Mouse (Mus musculus) embryonic facial prominence, embryonic 12.5 days (tissue): Measurements from ENCODE around the gene Ripply2. TPM values are rescaled to one million over a fixed set of nuclear protein-coding genes. Genes with fewer than 3 reads are reported as not detected.

Experiments used
- ATAC-seq: fragments of 200-750 bp; cut with Nextera tagmentation; 2 replicates; pipeline ENCODE4 v1.8.0; 2017; ENCODE audit not compliant: insufficient number of reproducible peaks, insufficient read depth, low FRiP score, low TSS enrichment
- H3K27ac ChIP-seq: fragments of 300-500 bp; sonication (generic); 2 replicates; pipeline ENCODE4 v1.5.1; 2016; ENCODE audit warnings: mild to moderate bottlenecking
- H3K27me3 ChIP-seq: fragments of 300-500 bp; sonication (generic); 2 replicates; pipeline ENCODE4 v1.6.1; 2016; ENCODE audit warnings: mild to moderate bottlenecking, moderate library complexity
- H3K36me3 ChIP-seq: fragments of 300-500 bp; sonication (generic); 2 replicates; pipeline ENCODE4 v1.6.1; 2016; ENCODE audit warnings: mild to moderate bottlenecking
- H3K4me1 ChIP-seq: fragments of 300-500 bp; sonication (generic); 2 replicates; pipeline ENCODE4 v1.6.1; 2016
- H3K4me2 ChIP-seq: fragments of 300-500 bp; sonication (generic); replicated peaks from 2 replicates; pipeline ENCODE4 v1.6.1; 2016; ENCODE audit warnings: mild to moderate bottlenecking, moderate library complexity
- H3K4me3 ChIP-seq: fragments of 300-500 bp; sonication (generic); 2 replicates; pipeline ENCODE4 v1.5.1; 2016; ENCODE audit warnings: mild to moderate bottlenecking
- H3K9ac ChIP-seq: fragments of 300-500 bp; sonication (generic); 2 replicates; pipeline ENCODE4 v1.6.1; 2016; ENCODE audit warnings: mild to moderate bottlenecking, moderate library complexity
- H3K9me3 ChIP-seq: fragments of 300-500 bp; sonication (generic); 2 replicates; pipeline ENCODE4 v1.6.1; 2016; ENCODE audit warnings: mild to moderate bottlenecking, moderate library complexity
- WGBS: fragments of 180-500 bp; shearing (Covaris S2); methylation state at CpG from one replicate; pipeline ENCODE4 v1.1.7; 2016; 5-methylcytosine and 5-hydroxymethylcytosine counted together
- polyA plus RNA-seq: library from polyadenylated mRNA; unstranded; fragments of >200 nt; fragmentation: Nextera tagmentation; extraction: Ambion mirVana; gene quantifications from 2 replicates; pipeline ENCODE4 v1.2.1, GENCODE M21; 2016

The Ripply2 gene
- polyA plus RNA-seq, 1 experiment from 2014 or later: not detected

DNA sequence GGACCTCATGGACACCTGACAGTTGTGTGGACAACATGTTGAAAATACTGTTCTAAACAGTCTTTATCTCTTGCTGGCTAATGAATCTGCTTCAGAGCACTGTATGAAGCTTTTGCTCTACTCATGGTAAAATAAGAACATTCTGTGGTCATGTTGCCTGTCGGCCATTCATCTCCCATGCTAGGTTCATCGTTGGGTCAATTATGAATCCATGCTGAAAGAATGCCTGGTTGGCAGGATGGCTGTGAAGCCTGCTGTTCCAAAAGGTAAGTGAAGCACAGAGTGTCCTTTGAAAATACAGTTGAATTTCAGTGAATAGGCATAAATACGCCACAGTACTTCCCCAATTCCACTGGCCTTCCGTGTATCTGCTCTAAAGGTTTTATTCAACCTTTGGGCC, 16.9 kb downstream of the Ripply2 start:
- no peak overlapping the region for H3K27ac ChIP-seq
- H3K9me3 ChIP-seq: no peaks in the 10 kb centered on the region
- H3K27me3 ChIP-seq: no peaks in the 10 kb centered on the region
- ATAC-seq: no peak
- H3K4me2 ChIP-seq: no peak overlapping the region
- 0 out of 2 replicates have a peak, but pooled peaks cover 4% of the 10 kb centered on the region for H3K36me3 ChIP-seq
- H3K4me3 ChIP-seq: no peak overlapping the region
- WGBS: 87% methylated on average over 4 of the region's 4 CpGs
- no peak overlapping the region for H3K9ac ChIP-seq
- peaks cover 9% of the 10 kb centered on the region for H3K4me1 ChIP-seq

DNA sequence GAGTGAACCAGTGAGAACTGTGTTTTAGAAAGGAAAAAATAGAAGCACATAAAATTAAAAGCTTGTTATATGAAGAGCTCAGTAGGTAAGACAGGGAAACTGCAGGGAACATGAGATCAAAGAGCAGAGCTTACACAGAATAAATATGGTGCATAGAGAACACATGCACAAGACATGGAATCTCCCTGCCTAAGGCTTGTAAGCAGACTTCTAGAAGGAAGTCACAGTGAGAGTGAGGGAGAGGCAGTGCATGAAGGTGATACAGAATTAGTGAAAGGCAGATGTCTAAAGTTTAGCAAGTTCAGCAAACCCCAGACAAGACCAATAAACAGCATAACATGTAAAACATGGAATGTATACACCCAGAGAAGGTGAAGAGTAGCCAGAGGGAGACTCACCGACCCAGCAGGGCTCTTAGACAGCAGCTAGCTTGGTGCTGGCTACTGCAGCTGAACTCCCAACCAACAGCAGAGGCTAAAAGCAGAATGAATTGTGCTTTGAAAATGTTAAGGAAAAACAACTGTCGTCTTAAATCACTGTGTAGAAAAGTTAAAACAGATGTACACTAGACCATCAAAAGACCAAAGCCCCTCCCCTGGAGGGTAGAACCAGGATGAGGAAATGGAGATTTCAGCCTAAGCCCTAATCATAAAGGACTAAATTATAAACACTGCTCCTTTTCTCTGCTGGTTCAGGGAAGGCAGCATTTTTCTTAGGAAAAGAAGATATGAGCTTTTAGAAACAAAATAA, 19.7 kb downstream of the Ripply2 start:
- H3K4me1 ChIP-seq: peaks cover 9% of the 10 kb centered on the region
- H3K9me3 ChIP-seq: no peaks in the 10 kb centered on the region
- peak overlapping the region; percentile 10; the same call in 1 of the 2 replicates for H3K9ac ChIP-seq
- no peaks in the 10 kb centered on the region for H3K27me3 ChIP-seq
- H3K27ac ChIP-seq: peak overlapping the region; percentile 63
- H3K4me2 ChIP-seq: no peak overlapping the region
- WGBS: 21% methylated on average over 2 of the region's 2 CpGs
- no peak overlapping the region for H3K4me3 ChIP-seq
- H3K36me3 ChIP-seq: no peaks in the 10 kb centered on the region
- ATAC-seq: no peak

DNA sequence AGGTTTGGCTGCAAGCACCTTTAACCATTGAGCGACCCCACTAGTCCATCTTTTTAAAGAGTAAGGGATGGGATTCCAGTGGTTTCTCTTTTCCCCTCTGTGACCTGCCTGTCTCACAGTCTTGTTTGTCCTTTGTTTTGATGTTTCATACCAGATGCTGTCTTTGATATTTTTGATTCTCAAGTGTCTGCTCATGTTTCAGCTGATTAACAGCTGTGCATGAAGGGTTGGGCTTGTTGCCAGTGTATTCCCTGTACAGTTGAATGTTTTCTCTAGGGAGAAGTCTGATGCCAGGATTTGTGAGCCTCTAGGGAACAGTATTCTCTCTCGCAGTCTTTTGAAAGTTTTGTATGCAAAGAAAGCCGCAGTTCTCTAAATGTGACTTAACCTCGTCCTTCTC, 34.1 kb downstream of the Ripply2 start:
- Histone ChIP-seq H3K9me3 (no peaks in the 10 kb centered on the region), H3K4me3 (no peak overlapping the region), H3K27ac (no peak overlapping the region), H3K27me3 (no peaks in the 10 kb centered on the region), H3K4me2 (no peak overlapping the region), H3K4me1 (peaks cover 6% of the 10 kb centered on the region; the same call in 1 of the 2 replicates), H3K9ac (no peak overlapping the region), H3K36me3 (no peaks in the 10 kb centered on the region)
- 64% methylated on average over 4 of the region's 4 CpGs for WGBS
- ATAC-seq: 0 out of 2 replicates have a peak, but pooled peaks have one; percentile 35

DNA sequence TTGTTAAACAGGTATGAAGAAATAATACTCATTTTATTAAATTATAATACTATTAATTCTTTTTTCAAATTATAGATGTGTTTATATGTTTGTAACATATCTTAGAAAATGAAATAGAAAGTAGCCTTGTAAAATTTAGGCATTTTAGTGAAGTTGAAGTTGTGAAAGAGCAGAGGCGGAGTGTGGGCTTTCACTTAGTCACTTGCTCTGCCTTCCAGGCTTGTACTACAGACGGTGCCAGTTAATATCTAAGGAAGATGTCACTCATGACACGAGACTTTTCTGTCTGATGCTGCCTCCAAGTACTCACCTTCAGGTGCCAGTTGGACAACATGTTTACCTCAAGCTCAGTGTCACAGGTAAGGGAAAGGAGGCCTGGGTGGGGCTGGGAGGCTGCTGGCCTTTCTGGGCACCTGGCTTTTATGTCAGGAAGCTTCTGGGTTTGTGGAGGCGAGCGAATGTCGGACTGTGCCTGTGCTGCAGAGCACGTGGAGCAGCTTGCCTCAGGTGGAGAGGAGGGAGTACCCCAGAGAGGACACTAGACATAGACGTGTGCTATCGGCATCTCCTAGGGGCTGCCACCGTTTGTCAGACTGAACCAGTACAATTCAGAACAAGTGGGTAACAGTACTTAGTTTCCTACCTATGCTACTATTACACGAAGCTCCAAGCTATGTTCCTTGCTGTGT, 40.4 kb downstream of the Ripply2 start:
- H3K27me3 ChIP-seq: no peaks in the 10 kb centered on the region
- H3K4me2 ChIP-seq: no peak overlapping the region
- no peak overlapping the region for H3K4me3 ChIP-seq
- ATAC-seq: no peak
- H3K4me1 ChIP-seq: no peaks in the 10 kb centered on the region
- no peaks in the 10 kb centered on the region for H3K9me3 ChIP-seq
- peaks cover 10% of the 10 kb centered on the region for H3K36me3 ChIP-seq
- 87% methylated on average over 11 of the region's 11 CpGs for WGBS
- H3K9ac ChIP-seq: no peak overlapping the region
- H3K27ac ChIP-seq: no peak overlapping the region

DNA sequence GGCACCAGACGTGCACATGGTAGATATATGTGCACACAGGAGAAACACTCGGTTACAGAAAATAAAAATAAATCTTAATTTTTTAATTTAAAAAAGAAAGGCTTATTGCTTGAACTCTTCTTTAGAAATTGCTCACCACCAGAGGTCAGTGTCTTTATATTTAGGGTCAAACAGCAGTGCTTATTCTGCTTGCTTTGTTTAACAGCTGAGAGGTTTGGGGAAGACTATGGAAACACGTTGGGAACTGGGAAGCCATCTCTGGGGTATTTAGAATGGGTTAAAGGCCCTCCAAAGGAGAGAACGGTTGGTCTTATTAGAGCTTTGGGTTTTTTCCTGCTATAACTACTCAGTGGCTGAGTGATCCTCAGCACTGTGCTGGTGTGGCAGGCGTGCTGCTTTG, 47.0 kb downstream of the Ripply2 start:
- H3K27me3 ChIP-seq: no peaks in the 10 kb centered on the region
- H3K36me3 ChIP-seq: peaks cover 14% of the 10 kb centered on the region
- H3K9me3 ChIP-seq: no peaks in the 10 kb centered on the region
- H3K4me1 ChIP-seq: no peaks in the 10 kb centered on the region
- H3K4me2 ChIP-seq: no peak overlapping the region
- 78% methylated on average over 5 of the region's 5 CpGs for WGBS
- no peak overlapping the region for H3K27ac ChIP-seq
- no peak overlapping the region for H3K4me3 ChIP-seq
- no peak overlapping the region for H3K9ac ChIP-seq
- ATAC-seq: no peak

DNA sequence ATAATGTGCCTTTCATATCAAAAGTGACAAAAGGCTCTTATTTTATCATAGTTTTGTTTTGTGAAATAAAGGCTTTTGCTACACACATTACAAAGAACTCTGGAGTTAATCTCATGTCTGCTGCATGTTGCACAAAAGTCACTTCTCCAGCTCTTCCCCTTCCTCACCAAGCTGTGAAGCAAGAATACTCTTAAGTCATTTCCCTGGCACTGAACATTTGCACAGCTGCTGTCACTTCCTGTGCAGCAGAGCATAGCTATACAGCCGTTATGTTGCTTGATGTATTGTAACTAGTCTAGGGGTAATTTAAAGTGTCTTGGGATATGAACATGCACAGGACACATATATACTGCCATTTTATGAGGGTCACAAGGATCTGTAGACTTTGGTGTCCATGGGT, 52.8 kb downstream of the Ripply2 start:
- Histone ChIP-seq H3K27ac (no peak overlapping the region), H3K4me1 (no peaks in the 10 kb centered on the region), H3K4me2 (no peak overlapping the region), H3K4me3 (no peak overlapping the region), H3K9me3 (no peaks in the 10 kb centered on the region), H3K9ac (no peak overlapping the region), H3K36me3 (peaks cover 21% of the 10 kb centered on the region), H3K27me3 (no peaks in the 10 kb centered on the region)
- 87% methylated on average over 1 of the region's 1 CpGs for WGBS
- ATAC-seq: no peak

Other genes starting within 250 kb of the Ripply2 start
- gene Snap91, start 134.9 kb upstream of the Ripply2 start, polyA plus RNA-seq: 8.4 and 8.5 TPM in 2 replicates
- 54.6 and 58.3 TPM in 2 replicates for gene Cyb5r4, start 6.5 kb downstream of the Ripply2 start, polyA plus RNA-seq
- 0.19 and 0.43 TPM in 2 replicates for gene Mrap2, start 128.8 kb downstream of the Ripply2 start, polyA plus RNA-seq
- 9.1 and 9.4 TPM in 2 replicates for gene Cep162, start 240.0 kb downstream of the Ripply2 start, polyA plus RNA-seq